Mouse (Mus musculus): Measurements from ENCODE around the gene Smco2.

- TF ChIP-seq POLR2A (IDR thresholded peaks at IDR 0.05; ENCODE audit: insufficient read depth, low read depth, low read length) (no peak), CTCF (IDR thresholded peaks at IDR 0.05) (no peak)
Observed at GRCm38 (mm10) chr6:146904707-146905106, 54.8 kb downstream of the Smco2 start.
